Mouse (Mus musculus) olfactory bulb, adult 2 months (tissue): ENCODE results near the gene Ankmy1. TPM values are rescaled to one million over a fixed set of nuclear protein-coding genes. Genes with fewer than 3 reads are reported as not detected.
A peak's percentile ranks its signal among the peaks of the same experiment; 100 is the strongest.

Experiments used
- H3K27ac ChIP-seq: fragments of 200-500 bp; 2 replicates; pipeline ENCODE4 v1.5.1; 2012; ENCODE audit warnings: low read depth, low read length; ENCODE audit not compliant: insufficient read depth
- H3K4me1 ChIP-seq: fragments of 200-500 bp; 2 replicates; pipeline ENCODE4 v1.6.1; 2012; ENCODE audit warnings: low read length; ENCODE audit not compliant: control insufficient read depth, insufficient read depth
- H3K4me3 ChIP-seq: fragments of 200-500 bp; 2 replicates; pipeline ENCODE4 v1.5.1; 2012; ENCODE audit warnings: mild to moderate bottlenecking, low read depth, low read length, moderate library complexity; ENCODE audit not compliant: insufficient read depth
- CTCF ChIP-seq: fragments of 200-500 bp; IDR thresholded peaks from 2 replicates; pipeline ENCODE4 v1.5.1; 2012; ENCODE audit warnings: low read depth, mild to moderate bottlenecking, low read length, moderate library complexity; ENCODE audit not compliant: insufficient read depth
- POLR2A ChIP-seq: fragments of 200-500 bp; IDR thresholded peaks from 2 replicates; pipeline ENCODE4 v1.6.1; 2012; ENCODE audit warnings: mild to moderate bottlenecking, low read depth, low read length, moderate library complexity; ENCODE audit not compliant: insufficient read depth
- WGBS: fragments of 180-500 bp; shearing (Covaris S2); methylation state at CpG from one replicate; pipeline ENCODE4 v1.1.7; 2018; 5-methylcytosine and 5-hydroxymethylcytosine counted together
- polyA plus RNA-seq: library from polyadenylated mRNA; stranded (reverse); fragments of >200 nt; gene quantifications from 2 replicates; pipeline ENCODE4 v1.2.4, GENCODE M21; 2012; ENCODE audit warnings: low replicate concordance; ENCODE audit not compliant: missing spikeins, insufficient read depth, insufficient read length

Gene Ankmy1
- polyA plus RNA-seq, 1 experiment: not detected

DNA sequence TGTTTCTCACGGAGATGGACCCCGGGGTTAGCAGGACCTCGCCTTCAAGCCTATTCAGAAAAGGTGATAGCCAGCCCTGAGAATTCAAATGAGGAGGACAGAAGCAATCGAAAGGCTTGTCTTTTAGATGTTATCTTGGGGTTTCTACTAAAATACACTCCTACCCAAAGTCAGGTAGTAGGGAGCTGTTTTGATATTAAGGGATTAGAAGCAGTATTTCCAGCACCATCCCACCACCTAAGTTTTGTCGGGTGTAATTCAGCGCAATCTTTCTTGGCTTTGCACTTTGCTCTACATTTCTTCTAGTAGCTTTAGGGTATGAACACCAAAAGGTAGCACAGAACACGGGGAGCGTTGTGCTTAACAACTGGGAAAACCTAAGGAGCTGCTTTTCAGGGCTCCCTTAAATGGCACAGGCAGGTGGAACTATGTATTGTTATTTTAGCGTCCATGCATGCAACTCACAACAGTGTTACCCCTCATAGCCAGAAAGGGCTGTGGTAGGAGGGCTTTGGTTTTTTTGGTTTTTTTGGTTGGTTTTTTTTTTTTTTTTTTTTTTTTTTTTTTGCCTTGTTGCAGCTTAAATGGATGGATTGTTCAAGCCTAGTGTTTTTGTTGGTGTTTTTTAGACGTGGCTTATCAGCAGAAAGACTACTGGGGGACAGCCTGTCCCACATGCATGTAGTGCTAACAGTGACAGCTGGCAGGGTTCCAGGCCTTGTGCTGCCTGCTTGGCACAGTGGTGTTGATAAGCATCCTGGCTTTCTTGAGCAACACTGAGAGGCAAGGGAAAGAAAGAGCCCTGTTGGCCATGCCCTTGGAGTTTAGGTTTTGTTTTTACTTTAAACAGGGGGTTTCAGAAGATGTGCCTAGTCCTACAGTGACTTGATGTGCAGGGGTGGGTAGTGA lies 32.6 kb upstream of the Ankmy1 start:
- peaks cover 14% of the 10 kb centered on the region for H3K4me1 ChIP-seq
- H3K27ac ChIP-seq: 0 out of 2 replicates have a peak overlapping the region, but pooled peaks have one; percentile 34
- no peak for TF ChIP-seq CTCF
- no peak for TF ChIP-seq POLR2A
- 2% methylated on average over 10 of the region's 10 CpGs for WGBS
- peak overlapping the region; percentile 73 for H3K4me3 ChIP-seq

DNA sequence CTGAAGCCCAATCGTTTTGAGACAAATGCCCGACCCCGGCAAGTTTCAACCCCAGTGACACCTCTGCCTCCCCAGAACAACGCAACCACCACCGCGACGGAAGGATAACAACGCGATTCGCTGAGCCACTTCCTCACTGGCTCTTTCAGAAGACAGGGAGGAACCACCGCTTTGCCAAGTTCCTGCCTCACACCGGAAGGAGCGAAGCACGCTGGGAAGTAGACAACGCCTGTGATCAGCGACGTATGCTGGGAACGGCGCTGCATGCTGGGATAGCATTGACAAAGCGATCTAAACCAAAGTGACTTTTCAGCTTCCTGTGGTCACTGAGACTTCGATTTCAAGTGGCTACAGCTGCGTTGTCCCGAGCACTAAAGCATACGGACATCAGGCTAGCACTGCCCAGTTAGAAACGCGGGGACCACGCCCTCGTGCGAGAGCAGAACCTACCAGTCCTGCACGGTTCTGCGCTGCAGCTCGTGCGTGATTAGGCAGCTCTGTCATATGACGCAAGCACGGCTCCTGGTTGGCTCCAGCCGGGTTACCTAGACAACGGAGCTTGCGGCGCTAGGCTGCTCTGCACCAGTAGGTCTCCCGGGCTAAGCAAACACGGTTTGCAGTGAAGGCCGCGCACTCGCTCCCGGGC lies 31.6 kb upstream of the Ankmy1 start, which contains the start of gene Capn10:
TSS of gene Capn10 (plus strand) at position 195 of the 646 bp plus-strand sequence.
- peak within 1 kb of the TSS; percentile 73 for H3K4me3 ChIP-seq
- 0 out of 2 replicates have a peak, but pooled peaks have one; percentile 20 for TF ChIP-seq CTCF
- peak; percentile 59 for TF ChIP-seq POLR2A
- peak within 1 kb of the TSS; percentile 98 for H3K27ac ChIP-seq
- under 1% methylated on average over 45 of the region's 45 CpGs for WGBS
- H3K4me1 ChIP-seq: peaks cover 14% of the 10 kb centered on the region

DNA sequence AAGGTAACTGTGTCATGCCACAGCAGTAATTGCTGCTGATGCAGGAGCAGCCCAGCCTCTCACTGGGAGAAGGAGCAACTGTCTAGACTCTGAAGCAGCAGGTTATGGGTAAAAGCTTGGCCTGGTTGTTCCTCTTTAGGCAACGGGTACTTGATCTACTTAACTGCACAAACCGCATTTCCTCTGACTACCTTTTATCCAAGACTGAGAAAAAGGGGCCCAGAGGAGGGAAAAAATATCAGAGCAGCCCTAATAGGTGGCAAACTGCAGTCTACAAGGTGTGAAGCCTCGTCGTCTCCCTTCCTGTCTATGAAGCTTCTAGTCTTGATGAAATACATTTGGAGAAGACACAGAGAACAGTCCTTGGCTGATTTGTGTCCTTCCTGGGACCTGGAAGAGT lies 30.9 kb upstream of the Ankmy1 start:
- TF ChIP-seq CTCF: no peak
- no peak for TF ChIP-seq POLR2A
- 76% methylated on average over 4 of the region's 4 CpGs for WGBS
- H3K27ac ChIP-seq: peak overlapping the region; percentile 98
- H3K4me1 ChIP-seq: peaks cover 14% of the 10 kb centered on the region
- H3K4me3 ChIP-seq: peak overlapping the region; percentile 73

DNA sequence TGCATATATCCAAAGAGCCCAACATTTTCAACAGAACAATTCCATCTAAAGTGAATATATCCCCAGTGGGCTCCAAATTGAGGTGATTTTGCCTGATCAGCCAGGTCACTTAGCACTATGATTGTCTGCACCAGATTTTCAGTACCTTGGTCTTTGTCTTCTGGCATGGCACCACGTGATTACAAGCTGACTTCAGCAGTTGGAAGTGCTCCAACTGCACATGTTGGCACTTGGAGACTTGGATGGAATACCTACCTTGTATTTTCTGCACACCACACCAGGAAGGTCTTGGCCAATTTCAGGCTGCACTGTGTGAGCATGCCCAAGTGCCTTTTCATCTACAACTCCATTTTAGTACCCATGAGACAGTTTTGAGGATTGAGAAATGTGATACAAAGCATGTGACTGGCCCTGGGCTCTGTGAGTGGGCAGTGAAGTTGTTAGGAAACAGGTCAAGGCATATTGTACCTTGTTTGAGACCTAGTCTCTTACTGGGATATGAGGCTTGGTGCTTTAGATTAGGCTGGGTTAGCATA lies 27.5 kb upstream of the Ankmy1 start:
- Histone ChIP-seq H3K27ac (no peak overlapping the region), H3K4me1 (peaks cover 2% of the 10 kb centered on the region; the same call in 1 of the 2 replicates), H3K4me3 (no peak overlapping the region)
- WGBS: 3% methylated on average over 1 of the region's 1 CpGs
- no peak for TF ChIP-seq CTCF
- no peak for TF ChIP-seq POLR2A

DNA sequence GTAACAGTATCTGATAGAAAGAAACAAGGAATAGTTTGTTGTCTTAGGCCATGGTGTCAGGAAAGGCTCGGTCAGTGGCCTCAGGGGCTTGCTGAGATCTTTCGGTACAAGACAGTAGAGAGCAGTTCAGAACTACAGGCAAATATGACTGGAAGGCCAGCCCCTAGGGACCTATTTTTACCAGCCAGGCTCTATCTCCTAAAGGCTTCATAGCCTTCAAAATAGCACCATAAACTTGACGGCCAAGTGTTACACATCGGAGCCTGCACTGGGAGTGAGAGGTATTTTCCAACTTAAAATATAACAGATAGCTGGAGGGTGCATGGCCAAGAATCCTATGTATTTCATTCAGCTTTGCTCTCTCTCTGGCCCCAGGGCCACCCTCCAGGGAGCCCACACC lies 18.8 kb upstream of the Ankmy1 start:
- no peaks in the 10 kb centered on the region for H3K4me1 ChIP-seq
- TF ChIP-seq CTCF: no peak
- TF ChIP-seq POLR2A: no peak
- WGBS: 87% methylated on average over 4 of the region's 4 CpGs
- no peak overlapping the region for H3K4me3 ChIP-seq
- H3K27ac ChIP-seq: no peak overlapping the region

DNA sequence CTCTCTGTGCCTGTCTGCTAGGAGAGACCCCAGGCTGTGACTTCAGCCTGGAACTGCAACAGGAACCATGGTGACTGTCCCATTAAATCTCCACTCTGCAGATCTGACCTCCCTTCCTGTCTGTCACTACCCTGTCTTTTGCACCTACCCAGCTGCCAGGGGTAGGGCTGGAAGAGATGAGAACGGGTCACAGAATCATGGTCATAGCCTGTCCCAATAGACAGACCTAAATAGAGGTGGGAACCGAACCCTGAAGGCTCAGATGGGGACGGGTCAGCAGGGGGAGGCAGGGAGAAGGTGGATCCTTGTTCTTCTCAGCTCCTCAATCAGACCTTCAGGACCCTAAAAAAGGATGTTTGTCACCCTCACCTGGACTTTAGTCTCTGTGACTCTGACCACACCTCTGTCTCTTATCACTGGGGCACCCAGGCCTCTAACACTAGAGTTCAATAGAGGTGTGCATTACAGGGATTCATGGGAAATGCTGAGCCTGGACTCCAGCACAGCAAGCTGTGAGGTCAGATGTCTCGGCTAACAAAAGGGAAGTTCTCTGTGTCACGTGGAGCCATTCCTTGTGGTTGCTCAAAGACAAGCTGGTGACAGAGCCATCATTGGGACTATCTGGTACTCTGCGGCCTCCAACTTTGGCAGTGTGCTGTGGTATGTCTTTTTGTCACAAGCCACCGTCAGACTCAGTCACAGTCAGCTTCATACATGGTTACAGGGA lies 17.9 kb upstream of the Ankmy1 start:
- no peak for TF ChIP-seq CTCF
- no peak for TF ChIP-seq POLR2A
- Histone ChIP-seq H3K4me1 (no peaks in the 10 kb centered on the region), H3K27ac (no peak overlapping the region), H3K4me3 (no peak overlapping the region)
- 81% methylated on average over 7 of the region's 7 CpGs for WGBS

DNA sequence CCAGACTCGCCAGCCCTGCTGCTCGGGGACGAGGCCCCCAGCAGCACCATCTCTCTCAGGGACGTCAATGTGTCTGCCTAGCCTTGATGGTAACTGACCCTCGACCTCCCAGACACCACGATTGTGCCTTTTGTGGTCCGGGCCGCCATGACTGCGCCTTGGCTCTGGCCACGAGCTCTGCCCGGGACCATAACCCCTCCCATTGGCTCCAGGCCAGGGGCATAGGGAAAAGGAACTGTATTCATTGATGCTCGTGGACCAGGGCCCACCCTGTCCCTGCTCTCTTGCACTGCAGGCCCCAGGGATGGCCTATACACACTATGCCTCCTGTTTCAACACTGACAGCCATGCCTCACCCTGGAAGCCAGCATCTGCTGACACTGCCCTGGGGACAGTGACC lies 17.1 kb upstream of the Ankmy1 start:
- Histone ChIP-seq H3K4me1 (no peaks in the 10 kb centered on the region), H3K27ac (no peak overlapping the region), H3K4me3 (no peak overlapping the region)
- 44% methylated on average over 12 of the region's 12 CpGs for WGBS
- TF ChIP-seq POLR2A (no peak), CTCF (no peak)

DNA sequence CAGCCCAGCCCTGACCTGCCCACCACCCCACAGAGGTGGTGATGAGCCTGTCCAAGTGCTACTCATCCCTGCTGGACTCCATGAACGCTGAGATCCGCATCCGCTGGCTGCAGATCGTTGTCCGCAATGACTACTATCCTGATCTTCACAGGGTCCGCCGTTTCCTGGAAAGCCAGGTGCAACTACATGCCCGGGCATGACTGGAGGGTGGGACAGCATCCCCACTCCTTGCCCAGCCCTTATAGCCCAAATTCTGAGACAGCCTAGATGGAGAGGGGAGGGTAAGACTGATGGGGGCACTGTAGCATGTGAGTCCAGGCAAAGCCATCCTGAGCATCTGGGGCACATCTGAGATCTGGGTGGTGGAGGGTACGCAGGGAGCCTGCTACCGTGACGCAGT lies 16.4 kb upstream of the Ankmy1 start:
- H3K27ac ChIP-seq: no peak overlapping the region
- no peak overlapping the region for H3K4me3 ChIP-seq
- no peak for TF ChIP-seq POLR2A
- TF ChIP-seq CTCF: no peak
- no peaks in the 10 kb centered on the region for H3K4me1 ChIP-seq
- WGBS: 96% methylated on average over 11 of the region's 11 CpGs

DNA sequence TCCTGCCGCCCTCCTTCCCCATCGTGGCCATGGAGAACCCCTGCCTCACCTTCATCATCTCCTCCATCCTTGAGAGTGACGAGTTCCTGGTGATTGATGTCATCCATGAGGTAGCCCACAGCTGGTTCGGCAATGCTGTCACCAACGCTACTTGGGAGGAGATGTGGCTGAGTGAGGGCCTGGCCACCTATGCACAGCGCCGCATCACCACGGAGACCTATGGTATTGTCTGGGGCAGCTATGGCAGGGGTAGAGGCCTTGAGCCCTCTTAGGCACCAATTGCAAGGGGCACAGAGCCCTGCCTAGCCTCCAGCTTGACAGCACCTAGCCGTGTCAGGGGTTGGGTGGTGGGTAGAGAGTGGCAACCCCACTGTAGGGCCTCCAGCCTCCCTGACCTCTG lies 14.0 kb upstream of the Ankmy1 start:
- TF ChIP-seq CTCF (no peak), POLR2A (no peak)
- 93% methylated on average over 9 of the region's 9 CpGs for WGBS
- no peak overlapping the region for H3K4me3 ChIP-seq
- peaks cover 14% of the 10 kb centered on the region for H3K4me1 ChIP-seq
- no peak overlapping the region for H3K27ac ChIP-seq
